Mouse (Mus musculus): ENCODE measurements around the gene Fmnl2.

GRCm38 (mm10) chr2:52902456-52902855 lies 44.8 kb downstream of the Fmnl2 start:
- TF ChIP-seq POLR2A (IDR thresholded peaks at IDR 0.05; ENCODE audit: low read depth, low read length), result no peak
- no peak for TF ChIP-seq CTCF (conservative IDR thresholded peaks at IDR 0.05; ENCODE audit: insufficient read depth, insufficient read length, low read depth, low read length)

Measured in kidney, adult 2 months (tissue).